Mouse (Mus musculus) kidney, adult 2 months (tissue): ENCODE data around the gene Nebl. TPM values are rescaled to one million over a fixed set of nuclear protein-coding genes. Genes with fewer than 3 reads are reported as not detected.

Experiments used
- DNase-seq: peaks from one replicate; pipeline ENCODE4 v3.0.0; 2021
- H3K27ac ChIP-seq: fragments of 200-500 bp; 2 replicates; pipeline ENCODE4 v1.5.1; 2012; ENCODE audit warnings: low read depth, low read length, control low read depth, inconsistent platforms; ENCODE audit not compliant: insufficient read depth
- H3K27me3 ChIP-seq: fragments of 200-500 bp; replicated peaks from 2 replicates; pipeline ENCODE4 v1.6.1; 2012; ENCODE audit warnings: mild to moderate bottlenecking, moderate library complexity, low read length, inconsistent platforms; ENCODE audit not compliant: control insufficient read depth, insufficient read depth
- H3K36me3 ChIP-seq: fragments of 200-500 bp; 2 replicates; pipeline ENCODE4 v1.6.1; 2012; ENCODE audit warnings: mild to moderate bottlenecking, moderate library complexity, low read length, inconsistent platforms; ENCODE audit not compliant: control insufficient read depth, insufficient read depth
- H3K4me1 ChIP-seq: fragments of 200-500 bp; 2 replicates; pipeline ENCODE4 v1.6.1; 2011; ENCODE audit warnings: low read length; ENCODE audit not compliant: control insufficient read depth, insufficient read depth
- H3K4me3 ChIP-seq: fragments of 200-500 bp; 2 replicates; pipeline ENCODE4 v1.5.1; 2011; ENCODE audit warnings: mild to moderate bottlenecking, low read depth, low read length, control low read depth; ENCODE audit not compliant: insufficient read depth
- CTCF ChIP-seq: fragments of 200-500 bp; conservative IDR thresholded peaks from 2 replicates; pipeline ENCODE4 v1.5.1; 2011; ENCODE audit warnings: low read depth, mild to moderate bottlenecking, control low read depth, low read length, moderate library complexity, mixed read lengths; ENCODE audit not compliant: insufficient read depth, insufficient read length
- POLR2A ChIP-seq: fragments of 200-500 bp; IDR thresholded peaks from one replicate; pipeline ENCODE4 v1.6.1; 2011; ENCODE audit warnings: low read depth, low read length, control low read depth
- WGBS: fragments of 180-500 bp; shearing (Covaris S2); methylation state at CpG from one replicate; pipeline ENCODE4 v1.1.7; 2018; 5-methylcytosine and 5-hydroxymethylcytosine counted together
- polyA plus RNA-seq: library from polyadenylated mRNA; depleted of rRNA; stranded (reverse); fragments of >200 nt; gene quantifications from 2 replicates; pipeline ENCODE4 v1.2.3, GENCODE M21; 2012

The Nebl gene
- polyA plus RNA-seq, 1 experiment: 3.9 TPM

- Histone ChIP-seq H3K4me1 (no peaks in the 10 kb centered on the region), H3K27me3 (no peaks in the 10 kb centered on the region), H3K36me3 (no peaks in the 10 kb centered on the region), H3K4me3 (no peak overlapping the region), H3K27ac (no peak overlapping the region)
- no peak for DNase-seq
- 60% methylated on average over 4 of the region's 4 CpGs for WGBS
- TF ChIP-seq CTCF (no peak), POLR2A (no peak)
These were observed 47.8 kb downstream of the Nebl start for GRCm38 (mm10) chr2:17683326-17684040.

- WGBS: 85% methylated on average over 10 of the region's 10 CpGs
- no peak overlapping the region for H3K4me3 ChIP-seq
- H3K27me3 ChIP-seq: no peaks in the 10 kb centered on the region
- no peaks in the 10 kb centered on the region for H3K4me1 ChIP-seq
- no peaks in the 10 kb centered on the region for H3K36me3 ChIP-seq
- no peak overlapping the region for H3K27ac ChIP-seq
- TF ChIP-seq POLR2A: no peak
- TF ChIP-seq CTCF: no peak
- no peak for DNase-seq
These were observed 59.1 kb downstream of the Nebl start for GRCm38 (mm10) chr2:17672156-17672555.

GRCm38 (mm10) chr2:17671566-17671965, 59.7 kb downstream of the Nebl start:
- Histone ChIP-seq H3K36me3 (no peaks in the 10 kb centered on the region), H3K4me3 (no peak overlapping the region), H3K4me1 (no peaks in the 10 kb centered on the region), H3K27me3 (no peaks in the 10 kb centered on the region), H3K27ac (no peak overlapping the region)
- no peak for DNase-seq
- no peak for TF ChIP-seq POLR2A
- TF ChIP-seq CTCF: no peak
- 78% methylated on average over 8 of the region's 8 CpGs for WGBS

- no peak for TF ChIP-seq POLR2A
- no peak for TF ChIP-seq CTCF
- no peak overlapping the region for H3K27ac ChIP-seq
- H3K36me3 ChIP-seq: no peaks in the 10 kb centered on the region
- no peaks in the 10 kb centered on the region for H3K4me1 ChIP-seq
- DNase-seq: no peak
- WGBS: 57% methylated on average over 10 of the region's 10 CpGs
- H3K27me3 ChIP-seq: no peaks in the 10 kb centered on the region
- H3K4me3 ChIP-seq: no peak overlapping the region
These were observed 61.3 kb downstream of the Nebl start for GRCm38 (mm10) chr2:17669953-17670352.

GRCm38 (mm10) chr2:17669000-17669399, 62.3 kb downstream of the Nebl start:
- WGBS: 65% methylated on average over 2 of the region's 2 CpGs
- Histone ChIP-seq H3K27me3 (no peaks in the 10 kb centered on the region), H3K4me1 (no peaks in the 10 kb centered on the region), H3K36me3 (no peaks in the 10 kb centered on the region), H3K4me3 (no peak overlapping the region), H3K27ac (no peak overlapping the region)
- no peak for DNase-seq
- no peak for TF ChIP-seq CTCF

- WGBS: 54% methylated on average over 5 of the region's 5 CpGs
- H3K4me1 ChIP-seq: no peaks in the 10 kb centered on the region
- no peak for DNase-seq
- H3K36me3 ChIP-seq: no peaks in the 10 kb centered on the region
- H3K27me3 ChIP-seq: no peaks in the 10 kb centered on the region; the same call in 1 of the 2 replicates
- TF ChIP-seq POLR2A (no peak), CTCF (no peak)
- H3K4me3 ChIP-seq: no peak overlapping the region
- no peak overlapping the region for H3K27ac ChIP-seq
These were observed 73.1 kb downstream of the Nebl start for GRCm38 (mm10) chr2:17658176-17658575.

- Histone ChIP-seq H3K27ac (no peak overlapping the region), H3K27me3 (no peaks in the 10 kb centered on the region), H3K4me1 (no peaks in the 10 kb centered on the region), H3K4me3 (no peak overlapping the region), H3K36me3 (no peaks in the 10 kb centered on the region)
- WGBS: 45% methylated on average over 10 of the region's 10 CpGs
- DNase-seq: peak; percentile 10
- no peak for TF ChIP-seq CTCF
- no peak for TF ChIP-seq POLR2A
These were observed 81.0 kb downstream of the Nebl start for GRCm38 (mm10) chr2:17650147-17650834.
